Mouse (Mus musculus): Measurements from ENCODE around the gene Zdhhc16. TPM values are rescaled to one million over a fixed set of nuclear protein-coding genes. Genes with fewer than 3 reads are reported as not detected.
"Not testable (repeated sequence)": the region's sequence is repeated elsewhere in the genome, so short reads cannot be mapped to it uniquely, and the experiment has no call there.

The Zdhhc16 gene
- total RNA-seq, 2 experiments from 2014 or later = 27.6 to 29.4 TPM

GRCm38 (mm10) chr19:41912121-41913080 lies 20.9 kb upstream of the Zdhhc16 start:
- intact Hi-C loops (cut with DNase I) = loop anchor here (2.0 to 5.0 kb wide), 3 partner anchors 20 to 115 kb away; partner anchors contain the start of genes Exosc1, Mms19, Ubtd1 and Zdhhc16
- peak; percentile 53 to 56 for DNase-seq

GRCm38 (mm10) chr19:41913774-41914591 lies 19.3 kb upstream of the Zdhhc16 start:
- no peak for DNase-seq
- intact Hi-C loops (cut with DNase I) = loop anchor here (2.0 to 5.0 kb wide), 3 partner anchors 19 to 113 kb away; partner anchors contain the start of genes Exosc1, Mms19, Ubtd1 and Zdhhc16

GRCm38 (mm10) chr19:41914592-41914882 lies 18.7 kb upstream of the Zdhhc16 start:
- intact Hi-C loops (cut with DNase I) = loop anchor here (5.0 kb wide), 2 partner anchors 68 to 113 kb away; partner anchors contain the start of genes Mms19 and Ubtd1
- not testable (repeated sequence) for DNase-seq

- intact Hi-C loops (cut with DNase I) = no loop called here
- DNase-seq = no peak
These were observed 18.0 kb upstream of the Zdhhc16 start for GRCm38 (mm10) chr19:41915294-41915693.

GRCm38 (mm10) chr19:41916853-41917252 lies 16.4 kb upstream of the Zdhhc16 start:
- intact Hi-C loops (cut with DNase I) = no loop called here
- DNase-seq = no peak

- intact Hi-C loops (cut with DNase I) = no loop called here
- no peak for DNase-seq
These were observed 13.8 kb upstream of the Zdhhc16 start for GRCm38 (mm10) chr19:41919471-41919870.

GRCm38 (mm10) chr19:41920412-41921067 lies 12.7 kb upstream of the Zdhhc16 start:
- intact Hi-C loops (cut with DNase I) = no loop called here
- DNase-seq = no peak

- no peak for DNase-seq
These were observed 594 bp upstream of the Zdhhc16 start for GRCm38 (mm10) chr19:41932686-41933085.

GRCm38 (mm10) chr19:41934124-41934523 lies 844 bp downstream of the Zdhhc16 start:
- intact Hi-C loops (cut with DNase I) = no loop called here
- DNase-seq = no peak

More at GRCm38 (mm10) chr19:41932686-41933085, 594 bp upstream of the Zdhhc16 start:
- intact Hi-C loops (cut with DNase I) = loop anchor here (2.0 kb wide), 1 partner anchor 20 kb away; no protein-coding TSS in a partner anchor

- no peak for DNase-seq
- intact Hi-C loops (cut with DNase I) = no loop called here
These were observed 2.6 kb downstream of the Zdhhc16 start for GRCm38 (mm10) chr19:41935921-41936320.

- DNase-seq = no peak
- intact Hi-C loops (cut with DNase I) = no loop called here
These were observed 5.3 kb downstream of the Zdhhc16 start for GRCm38 (mm10) chr19:41938539-41938938.

- intact Hi-C loops (cut with DNase I) = no loop called here
- no peak for DNase-seq
These were observed 10.6 kb downstream of the Zdhhc16 start for GRCm38 (mm10) chr19:41943841-41944240.

- intact Hi-C loops (cut with DNase I) = loop anchor here (2.0 kb wide), 1 partner anchor 75 kb away; no protein-coding TSS in a partner anchor
- peak; percentile 15 to 16 for DNase-seq
These were observed 19.0 kb downstream of the Zdhhc16 start for GRCm38 (mm10) chr19:41952287-41952686.

- intact Hi-C loops (cut with DNase I) = loop anchor here (2.0 kb wide), 1 partner anchor 73 kb away; no protein-coding TSS in a partner anchor
These were observed 20.3 kb downstream of the Zdhhc16 start for GRCm38 (mm10) chr19:41953574-41953973.

GRCm38 (mm10) chr19:41969618-41970017 lies 36.3 kb downstream of the Zdhhc16 start:
- no peak for DNase-seq
- intact Hi-C loops (cut with DNase I) = no loop called here

More at GRCm38 (mm10) chr19:41953574-41953973, 20.3 kb downstream of the Zdhhc16 start:
- DNase-seq = no peak

GRCm38 (mm10) chr19:41973891-41974794 lies 40.9 kb downstream of the Zdhhc16 start:
- intact Hi-C loops (cut with DNase I) = no loop called here
- DNase-seq = peak in 1 of 2 experiments; percentile 4

GRCm38 (mm10) chr19:41980422-41980818 lies 47.1 kb downstream of the Zdhhc16 start:
- DNase-seq = peak in 1 of 2 experiments; percentile 51
- intact Hi-C loops (cut with DNase I) = loop anchor here (1.0 to 5.0 kb wide), 3 partner anchors 41 to 167 kb away; partner anchors contain the start of genes Marveld1 and Pgam1

GRCm38 (mm10) chr19:41980819-41981594 lies 47.7 kb downstream of the Zdhhc16 start, which contains the start of gene Mms19:
Mms19 (minus strand) TSS chr19:41981157.
- intact Hi-C loops (cut with DNase I) = loop anchor here (1.0 to 5.0 kb wide), 3 partner anchors 40 to 166 kb away; partner anchors contain the start of genes Marveld1 and Pgam1

More at GRCm38 (mm10) chr19:41980819-41981594, 47.7 kb downstream of the Zdhhc16 start, which contains the start of gene Mms19:
- peak; percentile 99 for DNase-seq
